Mouse (Mus musculus) T-helper 17 cell (primary cell): ENCODE data around the gene Fndc9.

Source experiments
- in situ Hi-C, 2 experiments: fragments of 300-600 bp; cut with MboI, MseI; formaldehyde crosslinking; loops; 1 replicate in 1 of 2; 2 replicates in 1 of 2; pipeline ENCODE4 v1.15.1; 2025; ENCODE audit warnings: high pct_unique_total_duplicates in 2 of 2

Fndc9 gene

GRCm38 (mm10) chr11:46230184-46230583, 5.1 kb upstream of the Fndc9 start:
- in situ Hi-C loops, result no loop called here

GRCm38 (mm10) chr11:46232803-46233202, 2.5 kb upstream of the Fndc9 start:
- in situ Hi-C loops, result no loop called here

- in situ Hi-C loops, result no loop called here
Measured at GRCm38 (mm10) chr11:46233966-46234365, 1.4 kb upstream of the Fndc9 start.

- in situ Hi-C loops, result no loop called here
Measured at GRCm38 (mm10) chr11:46236976-46237375, 1.6 kb downstream of the Fndc9 start.

- in situ Hi-C loops, result no loop called here
Measured at GRCm38 (mm10) chr11:46241150-46241673, 5.9 kb downstream of the Fndc9 start.

- in situ Hi-C loops, result no loop called here
Measured at GRCm38 (mm10) chr11:46241985-46242384, 6.7 kb downstream of the Fndc9 start.

- in situ Hi-C loops, result no loop called here
Measured at GRCm38 (mm10) chr11:46244731-46245604, 9.6 kb downstream of the Fndc9 start.

- in situ Hi-C loops, result no loop called here
Measured at GRCm38 (mm10) chr11:46245926-46246325, 10.6 kb downstream of the Fndc9 start.

- in situ Hi-C loops, result no loop called here
Measured at GRCm38 (mm10) chr11:46246393-46246792, 11.1 kb downstream of the Fndc9 start.

- in situ Hi-C loops, result no loop called here
Measured at GRCm38 (mm10) chr11:46248352-46248751, 13.0 kb downstream of the Fndc9 start.

- in situ Hi-C loops, result no loop called here
Measured at GRCm38 (mm10) chr11:46251994-46252393, 16.7 kb downstream of the Fndc9 start.

- in situ Hi-C loops, result no loop called here
Measured at GRCm38 (mm10) chr11:46255291-46255690, 20.0 kb downstream of the Fndc9 start.

GRCm38 (mm10) chr11:46258207-46258606, 22.9 kb downstream of the Fndc9 start:
- in situ Hi-C loops, result no loop called here

GRCm38 (mm10) chr11:46258749-46259148, 23.4 kb downstream of the Fndc9 start:
- in situ Hi-C loops, result no loop called here

GRCm38 (mm10) chr11:46262854-46263253, 27.5 kb downstream of the Fndc9 start:
- in situ Hi-C loops, result no loop called here

GRCm38 (mm10) chr11:46263291-46263690, 28.0 kb downstream of the Fndc9 start:
- in situ Hi-C loops, result no loop called here

- in situ Hi-C loops, result no loop called here
Measured at GRCm38 (mm10) chr11:46264584-46264983, 29.3 kb downstream of the Fndc9 start.

GRCm38 (mm10) chr11:46265031-46265786, 29.9 kb downstream of the Fndc9 start:
- in situ Hi-C loops, result no loop called here

- in situ Hi-C loops, result no loop called here
Measured at GRCm38 (mm10) chr11:46268991-46269390, 33.7 kb downstream of the Fndc9 start.

GRCm38 (mm10) chr11:46269391-46269790, 34.1 kb downstream of the Fndc9 start:
- in situ Hi-C loops, result no loop called here

GRCm38 (mm10) chr11:46269893-46270292, 34.6 kb downstream of the Fndc9 start:
- in situ Hi-C loops, result no loop called here

- in situ Hi-C loops, result no loop called here
Measured at GRCm38 (mm10) chr11:46272058-46272681, 36.8 kb downstream of the Fndc9 start.
